ENCODE assay signal across 9 mouse cellular contexts in the genomic region with DNA sequence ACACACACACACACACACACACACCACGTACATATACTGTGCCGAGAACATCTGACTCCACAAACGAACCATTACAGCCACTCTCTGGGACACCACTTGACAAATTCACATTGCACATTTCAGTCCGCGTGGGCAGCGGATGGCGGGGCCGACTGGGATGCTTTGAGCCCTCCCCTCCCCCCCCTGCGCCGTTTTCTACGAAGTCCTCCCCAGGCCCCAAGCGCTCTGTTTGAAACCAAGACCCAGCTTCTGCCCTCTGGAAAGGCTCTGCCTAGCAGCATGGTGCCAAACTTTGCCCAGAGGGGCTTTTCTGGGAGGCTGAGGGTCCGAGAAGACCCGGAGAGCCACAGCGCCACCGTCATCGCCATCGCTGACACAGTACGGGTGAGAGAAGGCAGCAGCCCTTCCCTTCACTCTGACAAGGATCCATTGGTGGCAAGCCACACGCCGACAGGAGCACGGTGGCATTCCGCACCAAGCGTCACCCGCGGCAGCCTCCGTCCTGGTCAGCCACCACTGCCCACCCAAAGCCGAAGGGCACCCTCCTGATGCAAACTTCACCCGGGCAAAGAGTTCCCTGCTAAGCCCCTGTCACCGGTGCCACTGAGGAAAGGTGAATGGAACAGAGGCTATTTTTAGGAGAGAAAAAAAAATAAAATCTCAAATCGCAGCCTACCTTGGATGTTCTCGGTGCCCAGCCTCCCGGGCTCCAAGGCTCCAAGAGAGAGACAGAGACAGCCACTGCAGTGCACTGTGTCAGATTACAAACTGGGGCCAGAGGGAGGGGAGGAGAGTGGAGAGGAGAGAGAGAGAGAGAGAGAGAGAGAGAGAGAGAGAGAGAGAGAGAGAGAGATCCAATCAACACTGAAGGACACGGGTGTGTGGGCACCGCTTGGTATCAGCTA. TPM values are rescaled to one million over a fixed set of nuclear protein-coding genes. Genes with fewer than 3 reads are reported as not detected.
DNase-seq lines count a peak whose midpoint lies in the region; ATAC-seq and TF ChIP-seq lines count a peak whose summit lies in the region.
"Had no signal": no experiment of that assay in that cellular context is flagged by ENCODE, and none has a peak within 500 bp of the region (broad histone marks: within the 10 kb centered on the region; RNA-seq: fewer than 3 reads in every experiment).

No protein-coding gene starts in this region.

- H3K4me3 ChIP-seq in lung, embryonic 16.5 days (ENCODE audit: low read length), result 0 out of 2 replicates have a peak overlapping the region, but pooled peaks have one; percentile 4
- H3K4me3 ChIP-seq in forebrain, embryonic 16.5 days (replicated peaks; ENCODE audit: low read length), result peak overlapping the region; percentile 47
- H3K4me3 ChIP-seq in thymus, adult 2 months (ENCODE audit: control insufficient read depth, insufficient read depth, low read length), result no peak overlapping the region
- H3K4me3 ChIP-seq in lung, postnatal 0 days (ENCODE audit: low read depth, low read length), result no peak overlapping the region

- no peak overlapping the region for H3K27ac ChIP-seq in lung, embryonic 16.5 days (ENCODE audit: low read length)
- H3K27ac ChIP-seq in forebrain, embryonic 16.5 days (ENCODE audit: low read length), result peak overlapping the region; percentile 76
- H3K27ac ChIP-seq in thymus, adult 2 months (ENCODE audit: control insufficient read depth, insufficient read depth, low read length), result no peak overlapping the region
- no peak overlapping the region for H3K27ac ChIP-seq in lung, postnatal 0 days (ENCODE audit: low read length)

- ATAC-seq in lung, embryonic 16.5 days (ENCODE audit: low read depth), result no peak
- ATAC-seq in forebrain, embryonic 16.5 days, result peak; percentile 69
- no peak for ATAC-seq in lung, postnatal 0 days

- H3K4me1 ChIP-seq in lung, embryonic 16.5 days (replicated peaks; ENCODE audit: control insufficient read depth, insufficient read depth, low read length), result no peaks in the 10 kb centered on the region
- H3K4me1 ChIP-seq in forebrain, embryonic 16.5 days (replicated peaks; ENCODE audit: control insufficient read depth, insufficient read depth, low read length), result peaks cover 12% of the 10 kb centered on the region
- H3K4me1 ChIP-seq in thymus, adult 2 months (replicated peaks; ENCODE audit: control insufficient read depth, insufficient read depth, low read length), result no peaks in the 10 kb centered on the region
- H3K4me1 ChIP-seq in lung, postnatal 0 days (ENCODE audit: insufficient read depth, low read depth, low read length), result no peaks in the 10 kb centered on the region

- no peak for DNase-seq in lung, postnatal 10 days
- DNase-seq in left cerebral cortex, postnatal 36 days (ENCODE audit: low spot score in 2 of 2), result peak; percentile 66 to 67
- DNase-seq in right cerebral cortex, adult 18-20 months, result peak; percentile 72
- DNase-seq in thymus, adult 2 months, result no peak
- DNase-seq in adrenal gland, postnatal 36 days, result no peak
- no peak for DNase-seq in lung, postnatal 0 days (ENCODE audit: low spot score)

- H3K4me2 ChIP-seq in lung, embryonic 16.5 days (ENCODE audit: low read depth, low read length), result peak overlapping the region; percentile 43
- H3K4me2 ChIP-seq in forebrain, embryonic 16.5 days (ENCODE audit: low read length), result peak overlapping the region; percentile 74
- no peak overlapping the region for H3K4me2 ChIP-seq in lung, postnatal 0 days (replicated peaks; ENCODE audit: low read depth, low read length)

- intact Hi-C loops in left cerebral cortex, postnatal 36 days (cut with DNase I), result loop anchor here (2.0 to 5.0 kb wide), 2 partner anchors 40 to 142 kb away; no protein-coding TSS in a partner anchor

- peaks cover 5% of the 10 kb centered on the region; the same call in 1 of the 2 replicates for H3K9me3 ChIP-seq in lung, embryonic 16.5 days (ENCODE audit: control insufficient read depth, low read length)
- H3K9me3 ChIP-seq in forebrain, embryonic 16.5 days (ENCODE audit: control insufficient read depth, low read length), result no peaks in the 10 kb centered on the region; the same call in 1 of the 2 replicates
- no peaks in the 10 kb centered on the region for H3K9me3 ChIP-seq in lung, postnatal 0 days (ENCODE audit: low read length)

- no peak for TF ChIP-seq POLR2A in thymus, adult 2 months (IDR thresholded peaks at IDR 0.05; ENCODE audit: control insufficient read depth, extremely low read depth, insufficient read depth, low read length, poor library complexity)

- no peak for TF ChIP-seq CTCF in thymus, adult 2 months (IDR thresholded peaks at IDR 0.05; ENCODE audit: borderline replicate concordance, control insufficient read depth, extremely low read depth, insufficient read depth, low read length, poor library complexity)
- TF ChIP-seq CTCF in lung, postnatal 0 days (IDR thresholded peaks at IDR 0.05), result no peak

- no peak for TF ChIP-seq EP300 in lung, postnatal 0 days (IDR thresholded peaks at IDR 0.05)

- no peaks in the 10 kb centered on the region for H3K36me3 ChIP-seq in lung, embryonic 16.5 days (ENCODE audit: control insufficient read depth, insufficient read depth, low read length)
- H3K36me3 ChIP-seq in forebrain, embryonic 16.5 days (ENCODE audit: control insufficient read depth, insufficient read depth), result no peaks in the 10 kb centered on the region
- H3K36me3 ChIP-seq in thymus, adult 2 months (ENCODE audit: control insufficient read depth, insufficient read depth, low read length), result no peaks in the 10 kb centered on the region
- H3K36me3 ChIP-seq in lung, postnatal 0 days (ENCODE audit: insufficient read depth, low read length), result no peaks in the 10 kb centered on the region

- H3K9ac ChIP-seq in lung, embryonic 16.5 days (ENCODE audit: low read length), result no peak overlapping the region
- H3K9ac ChIP-seq in forebrain, embryonic 16.5 days (replicated peaks; ENCODE audit: low read depth, low read length), result peak overlapping the region; percentile 68
- H3K9ac ChIP-seq in lung, postnatal 0 days (replicated peaks; ENCODE audit: low read depth), result no peak overlapping the region

- peaks cover 11% of the 10 kb centered on the region for H3K27me3 ChIP-seq in lung, embryonic 16.5 days (ENCODE audit: control insufficient read depth, insufficient read depth, low read depth, low read length)
- H3K27me3 ChIP-seq in forebrain, embryonic 16.5 days (replicated peaks; ENCODE audit: control insufficient read depth, insufficient read depth, low read length), result no peaks in the 10 kb centered on the region
- no peaks in the 10 kb centered on the region; the same call in 1 of the 2 replicates for H3K27me3 ChIP-seq in thymus, adult 2 months (ENCODE audit: control insufficient read depth, insufficient read depth, low read length)
- H3K27me3 ChIP-seq in lung, postnatal 0 days (replicated peaks; ENCODE audit: insufficient read depth, low read length), result no peaks in the 10 kb centered on the region

- WGBS in lung, embryonic 16.5 days, result under 1% methylated on average over 35 of the region's 35 CpGs
- under 1% methylated on average over 35 of the region's 35 CpGs for WGBS in forebrain, embryonic 16.5 days
- WGBS in thymus, adult 2 months, result 8% methylated on average over 35 of the region's 35 CpGs
- WGBS in lung, postnatal 0 days, result 1% methylated on average over 32 of the region's 35 CpGs

RNA-seq across cellular contexts. Expression of a gene that starts 0.7 kb away (rescaled TPM):
- 0.18 and 0.24 TPM in 2 replicates for polyA plus RNA-seq in lung, embryonic 16.5 days (2015; fragmentation: Nextera tagmentation; extraction: Ambion mirVana)
- 3.0 and 4.1 TPM in 2 replicates for polyA plus RNA-seq in forebrain, embryonic 16.5 days (2015; fragmentation: Nextera tagmentation; extraction: Ambion mirVana)
- total RNA-seq in left cerebral cortex, postnatal 36 days (2021), result 100 to 1,000 TPM; 128 to 150 TPM
- polyA plus RNA-seq in thymus, adult 2 months (2012; rRNA removed), result 0.11 and 0.17 TPM in 2 replicates
- total RNA-seq in adrenal gland, postnatal 36 days (2021), result 1 to 10 TPM; 3.9 to 5.4 TPM
- polyA plus RNA-seq in lung, postnatal 0 days (2015; fragmentation: Nextera tagmentation; extraction: Ambion mirVana), result not detected in 2 replicates
- total RNA-seq: liver, adult 2 months had no signal
- polyA plus RNA-seq: liver, adult 2 months had no signal

RNA-seq across cellular contexts. Expression of a gene that starts 55.8 kb away (rescaled TPM):
- 28.3 and 29.5 TPM in 2 replicates for polyA plus RNA-seq in lung, embryonic 16.5 days (2015; fragmentation: Nextera tagmentation; extraction: Ambion mirVana)
- 15.3 and 18.0 TPM in 2 replicates for polyA plus RNA-seq in forebrain, embryonic 16.5 days (2015; fragmentation: Nextera tagmentation; extraction: Ambion mirVana)
- 10 to 100 TPM; 16.9 to 29.6 TPM for total RNA-seq in left cerebral cortex, postnatal 36 days (2021)
- polyA plus RNA-seq in thymus, adult 2 months (2012; rRNA removed), result 24.1 and 27.2 TPM in 2 replicates
- 10 to 100 TPM; 22.9 to 26.9 TPM for total RNA-seq in adrenal gland, postnatal 36 days (2021)
- 15.1 and 18.2 TPM in 2 replicates for polyA plus RNA-seq in lung, postnatal 0 days (2015; fragmentation: Nextera tagmentation; extraction: Ambion mirVana)

Comparison
In these comparisons a context has a peak if more than half of its experiments do, and no peak if none do; other contexts are left out.
1. H3K4me3 ChIP-seq: peak in lung, embryonic 16.5 days (single experiment) and forebrain, embryonic 16.5 days (single experiment); none in thymus, adult 2 months (single experiment) and lung, postnatal 0 days (single experiment).
2. DNase-seq: peak in left cerebral cortex, postnatal 36 days (2 of 2) and right cerebral cortex, adult 18-20 months (single experiment); none in lung, postnatal 10 days (single experiment), thymus, adult 2 months (single experiment), adrenal gland, postnatal 36 days (0 of 2) and lung, postnatal 0 days (single experiment).